Mouse (Mus musculus) limb, embryonic 11.5 days (tissue): Measurements from ENCODE around the gene Dagla. TPM values are rescaled to one million over a fixed set of nuclear protein-coding genes. Genes with fewer than 3 reads are reported as not detected.
A peak's percentile ranks its signal among the peaks of the same experiment; 100 is the strongest.

ENCODE experiments used
- ATAC-seq: fragments of 200-750 bp; cut with Nextera tagmentation; 2 replicates; pipeline ENCODE4 v1.8.0; 2017; ENCODE audit warnings: low read depth; ENCODE audit not compliant: insufficient number of reproducible peaks, low FRiP score, low TSS enrichment
- DNase-seq: peaks from one replicate; pipeline ENCODE4 v3.0.0-alpha.2; 2015; ENCODE audit warnings: low spot score
- H3K27ac ChIP-seq: fragments of 300-500 bp; sonication (generic); replicated peaks from 2 replicates; pipeline ENCODE4 v1.5.1; 2014; ENCODE audit warnings: low read depth, mild to moderate bottlenecking, low read length
- H3K27me3 ChIP-seq: fragments of 300-500 bp; sonication (generic); 2 replicates; pipeline ENCODE4 v1.6.1; 2014; ENCODE audit warnings: mild to moderate bottlenecking, low read length, mixed read lengths; ENCODE audit not compliant: control insufficient read depth, insufficient read depth
- H3K36me3 ChIP-seq: fragments of 300-500 bp; sonication (generic); 2 replicates; pipeline ENCODE4 v1.6.1; 2014; ENCODE audit warnings: mild to moderate bottlenecking, low read length, moderate library complexity, mixed read lengths; ENCODE audit not compliant: control insufficient read depth, insufficient read depth
- H3K4me1 ChIP-seq: fragments of 300-500 bp; sonication (generic); 2 replicates; pipeline ENCODE4 v1.6.1; 2014; ENCODE audit warnings: low read length, mixed read lengths; ENCODE audit not compliant: control insufficient read depth, insufficient read depth
- H3K4me2 ChIP-seq: fragments of 300-500 bp; sonication (generic); 2 replicates; pipeline ENCODE4 v1.6.1; 2014; ENCODE audit warnings: low read depth, mild to moderate bottlenecking, moderate library complexity; ENCODE audit not compliant: severe bottlenecking
- H3K4me3 ChIP-seq: fragments of 300-500 bp; sonication (generic); 2 replicates; pipeline ENCODE4 v1.5.1; 2014; ENCODE audit warnings: low read depth, low read length
- H3K9ac ChIP-seq: fragments of 300-500 bp; sonication (generic); 2 replicates; pipeline ENCODE4 v1.6.1; 2014; ENCODE audit warnings: mild to moderate bottlenecking, low read length
- H3K9me3 ChIP-seq: fragments of 300-500 bp; sonication (generic); 2 replicates; pipeline ENCODE4 v1.6.1; 2016; ENCODE audit warnings: low read length; ENCODE audit not compliant: control insufficient read depth
- WGBS: fragments of 180-500 bp; shearing (Covaris S2); extraction: QIAGEN DNeasy Blood & Tissue Kit; methylation state at CpG from one replicate; pipeline ENCODE4 v1.1.7; 2014; 5-methylcytosine and 5-hydroxymethylcytosine counted together
- polyA plus RNA-seq: library from polyadenylated mRNA; unstranded; fragments of >200 nt; fragmentation: Nextera tagmentation; extraction: Ambion mirVana; gene quantifications from 2 replicates; pipeline ENCODE4 v1.2.1, GENCODE M21; 2014

Gene Dagla
- polyA plus RNA-seq, 1 experiment from 2014 or later, result 1.3 TPM

GRCm38 (mm10) chr19:10248128-10248527 is 56.5 kb downstream of the Dagla start:
- H3K4me2 ChIP-seq, result no peak overlapping the region
- no peak; the same call in 1 of the 2 replicates for ATAC-seq
- DNase-seq, result peak; percentile 55
- 28% methylated on average over 20 of the region's 20 CpGs for WGBS
- H3K27me3 ChIP-seq, result no peaks in the 10 kb centered on the region
- no peaks in the 10 kb centered on the region for H3K9me3 ChIP-seq
- peak overlapping the region; percentile 35 for H3K9ac ChIP-seq
- no peak overlapping the region for H3K4me3 ChIP-seq
- no peak overlapping the region for H3K27ac ChIP-seq
- H3K4me1 ChIP-seq, result peaks cover 28% of the 10 kb centered on the region
- H3K36me3 ChIP-seq, result 0 out of 2 replicates have a peak, but pooled peaks cover 2% of the 10 kb centered on the region

DNA sequence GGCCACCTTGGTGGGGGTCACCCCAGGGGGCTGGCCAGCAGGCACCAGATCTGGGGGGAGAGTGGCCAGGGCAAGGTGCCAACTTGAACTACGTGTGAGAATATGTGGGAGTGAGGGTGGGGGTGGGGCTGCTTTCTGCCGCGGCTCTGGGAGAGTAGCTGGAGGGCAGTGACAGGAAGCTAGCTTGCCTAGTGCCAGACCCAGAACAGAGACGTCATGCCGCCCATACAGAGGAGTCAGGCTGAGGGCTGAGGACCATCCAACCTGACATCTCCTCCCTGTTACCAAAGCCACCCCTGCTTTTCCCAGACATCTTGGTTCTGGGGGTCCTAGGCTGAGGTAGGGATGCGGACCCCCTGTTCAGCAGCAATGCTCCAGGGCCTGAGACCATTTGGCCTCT is 57.5 kb downstream of the Dagla start:
- no peak overlapping the region for H3K4me2 ChIP-seq
- no peak overlapping the region for H3K27ac ChIP-seq
- H3K27me3 ChIP-seq, result no peaks in the 10 kb centered on the region
- H3K9ac ChIP-seq, result peak overlapping the region; percentile 7; the same call in 1 of the 2 replicates
- H3K4me3 ChIP-seq, result no peak overlapping the region
- no peaks in the 10 kb centered on the region for H3K9me3 ChIP-seq
- no peak for DNase-seq
- no peak for ATAC-seq
- WGBS, result 19% methylated on average over 6 of the region's 6 CpGs
- H3K36me3 ChIP-seq, result 0 out of 2 replicates have a peak, but pooled peaks cover 2% of the 10 kb centered on the region
- peaks cover 32% of the 10 kb centered on the region for H3K4me1 ChIP-seq

- ATAC-seq (no peak), DNase-seq (peak; percentile 70)
- H3K27me3 ChIP-seq, result no peaks in the 10 kb centered on the region
- H3K4me3 ChIP-seq, result no peak overlapping the region
- H3K36me3 ChIP-seq, result no peaks in the 10 kb centered on the region
- H3K27ac ChIP-seq, result 0 out of 2 replicates have a peak overlapping the region, but pooled peaks have one; percentile 61
- H3K4me2 ChIP-seq, result no peak overlapping the region
- H3K4me1 ChIP-seq, result peaks cover 46% of the 10 kb centered on the region
- 12% methylated on average over 3 of the region's 3 CpGs for WGBS
- no peaks in the 10 kb centered on the region for H3K9me3 ChIP-seq
- H3K9ac ChIP-seq, result no peak overlapping the region
These were observed 60.5 kb downstream of the Dagla start for GRCm38 (mm10) chr19:10244183-10244582.

DNA sequence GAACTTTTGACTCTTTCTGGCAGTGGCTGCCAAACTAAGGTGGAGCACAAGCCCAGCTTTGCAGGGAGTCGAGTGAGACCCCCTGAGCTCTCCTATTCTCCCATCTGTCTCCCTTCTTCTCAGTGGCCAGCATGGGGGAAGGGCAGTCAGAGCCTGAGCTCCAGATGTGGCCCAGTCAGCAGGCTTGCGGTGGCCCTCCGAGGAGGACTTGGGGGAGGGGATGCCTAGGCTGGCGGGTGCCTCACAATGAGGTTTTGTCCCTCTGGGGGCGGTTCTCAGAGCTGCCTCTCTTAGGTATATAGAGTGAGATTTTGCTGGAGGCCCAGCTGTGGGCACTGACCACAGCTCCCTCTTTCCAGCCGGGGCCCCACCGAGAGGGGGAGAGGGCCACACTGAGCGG is 61.8 kb downstream of the Dagla start:
- peak; percentile 27; the same call in 1 of the 2 replicates for ATAC-seq
- peak; percentile 75 for DNase-seq
- no peaks in the 10 kb centered on the region for H3K36me3 ChIP-seq
- peaks cover 42% of the 10 kb centered on the region for H3K4me1 ChIP-seq
- no peak overlapping the region for H3K4me3 ChIP-seq
- 10% methylated on average over 8 of the region's 8 CpGs for WGBS
- H3K9ac ChIP-seq, result no peak overlapping the region
- H3K4me2 ChIP-seq, result peak overlapping the region; percentile 12; the same call in 1 of the 2 replicates
- no peaks in the 10 kb centered on the region for H3K27me3 ChIP-seq
- H3K27ac ChIP-seq, result peak overlapping the region; percentile 61; the same call in 1 of the 2 replicates
- H3K9me3 ChIP-seq, result no peaks in the 10 kb centered on the region

GRCm38 (mm10) chr19:10240654-10241305 is 63.9 kb downstream of the Dagla start, which contains the start of gene Myrf:
Myrf (minus strand) TSS chr19:10240748.
- Histone ChIP-seq H3K27ac (no peak within 1 kb of the TSS; the same call in 1 of the 2 replicates), H3K4me1 (peaks cover 34% of the 10 kb centered on the region), H3K36me3 (no peaks in the 10 kb centered on the region), H3K9ac (peak within 1 kb of the TSS; percentile 72), H3K9me3 (no peaks in the 10 kb centered on the region), H3K27me3 (no peaks in the 10 kb centered on the region), H3K4me3 (peak within 1 kb of the TSS; percentile 34), H3K4me2 (peak within 1 kb of the TSS; percentile 83)
- WGBS, result 7% methylated on average over 41 of the region's 43 CpGs
- peak; percentile 90 for DNase-seq
- ATAC-seq, result peak; percentile 58

GRCm38 (mm10) chr19:10239975-10240653 is 64.6 kb downstream of the Dagla start:
- Histone ChIP-seq H3K36me3 (no peaks in the 10 kb centered on the region), H3K27ac (no peak overlapping the region; the same call in 1 of the 2 replicates), H3K9ac (peak overlapping the region; percentile 72), H3K4me2 (peak overlapping the region; percentile 83), H3K27me3 (no peaks in the 10 kb centered on the region), H3K4me1 (peaks cover 34% of the 10 kb centered on the region), H3K4me3 (peak overlapping the region; percentile 34), H3K9me3 (no peaks in the 10 kb centered on the region)
- 5% methylated on average over 26 of the region's 26 CpGs for WGBS
- DNase-seq (no peak), ATAC-seq (peak; percentile 11; the same call in 1 of the 2 replicates)

DNA sequence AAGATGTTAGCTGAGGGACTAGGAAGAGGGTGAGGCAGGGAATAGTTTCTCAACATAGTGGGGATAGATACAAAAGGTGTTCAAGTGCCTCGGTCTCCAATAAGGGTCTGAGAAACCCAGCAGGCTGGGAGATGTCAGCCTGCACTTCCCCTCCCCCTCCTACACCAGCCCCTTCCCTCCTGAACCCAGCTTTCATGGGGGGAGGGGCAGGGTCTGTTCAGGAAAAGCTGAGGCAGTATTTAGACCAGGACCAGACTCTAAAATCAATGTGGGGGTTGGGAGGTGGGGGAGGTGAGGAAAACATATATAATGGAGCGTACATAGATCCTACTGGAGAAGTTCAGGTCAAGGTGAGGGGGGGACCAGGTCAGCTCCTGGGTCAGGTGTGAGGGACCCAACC is 65.3 kb downstream of the Dagla start:
- Histone ChIP-seq H3K4me3 (no peak overlapping the region), H3K27me3 (no peaks in the 10 kb centered on the region), H3K4me1 (peaks cover 34% of the 10 kb centered on the region), H3K4me2 (peak overlapping the region; percentile 83), H3K36me3 (no peaks in the 10 kb centered on the region), H3K9me3 (no peaks in the 10 kb centered on the region), H3K27ac (no peak overlapping the region), H3K9ac (no peak overlapping the region)
- DNase-seq (peak; percentile 53), ATAC-seq (no peak)
- 34% methylated on average over 2 of the region's 2 CpGs for WGBS

- peak overlapping the region; percentile 83; the same call in 1 of the 2 replicates for H3K4me2 ChIP-seq
- no peaks in the 10 kb centered on the region for H3K9me3 ChIP-seq
- H3K4me3 ChIP-seq, result no peak overlapping the region
- H3K27ac ChIP-seq, result no peak overlapping the region
- H3K36me3 ChIP-seq, result no peaks in the 10 kb centered on the region
- DNase-seq, result no peak
- H3K9ac ChIP-seq, result no peak overlapping the region
- no peak for ATAC-seq
- no peaks in the 10 kb centered on the region for H3K27me3 ChIP-seq
- WGBS, result 45% methylated on average over 3 of the region's 3 CpGs
- peaks cover 26% of the 10 kb centered on the region for H3K4me1 ChIP-seq
These were observed 66.2 kb downstream of the Dagla start for GRCm38 (mm10) chr19:10238477-10238876.
